Mouse (Mus musculus): ENCODE measurements around the gene Gria1. TPM values are rescaled to one million over a fixed set of nuclear protein-coding genes. Genes with fewer than 3 reads are reported as not detected.

The Gria1 gene
- total RNA-seq (2017), result not detected in 3 replicates

- ATAC-seq (replicated peaks; ENCODE audit: insufficient number of reproducible peaks, low FRiP score, low TSS enrichment, poor library complexity, severe bottlenecking), result no peak
Observed at GRCm38 (mm10) chr11:57011024-57011690, at the start of gene Gria1. Gria1 (plus strand) TSS chr11:57011387.

DNA sequence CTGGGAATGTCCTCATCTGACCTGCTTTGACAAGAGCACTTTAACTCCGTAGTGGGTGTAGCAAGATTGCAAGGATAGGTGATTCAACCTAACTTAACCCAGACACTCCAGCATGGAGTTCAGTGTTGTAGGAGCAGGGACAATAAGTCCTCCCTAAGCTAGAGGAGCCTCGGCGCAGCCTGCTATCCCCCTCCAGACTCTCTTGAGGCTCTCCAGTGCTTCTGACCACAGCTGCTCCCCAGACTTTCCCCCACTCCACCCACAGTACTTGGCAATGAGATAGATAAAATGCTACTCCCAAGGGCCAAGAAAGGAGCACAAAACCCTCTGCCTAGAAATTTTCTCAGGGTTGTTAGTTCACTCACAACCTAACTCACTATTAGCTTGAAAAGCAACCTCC lies 49.4 kb upstream of the Gria1 start:
- no peak for ATAC-seq (replicated peaks; ENCODE audit: insufficient number of reproducible peaks, low FRiP score, low TSS enrichment, poor library complexity, severe bottlenecking)

GRCm38 (mm10) chr11:56972814-56973213 lies 38.4 kb upstream of the Gria1 start:
- ATAC-seq (replicated peaks; ENCODE audit: insufficient number of reproducible peaks, low FRiP score, low TSS enrichment, poor library complexity, severe bottlenecking), result no peak

DNA sequence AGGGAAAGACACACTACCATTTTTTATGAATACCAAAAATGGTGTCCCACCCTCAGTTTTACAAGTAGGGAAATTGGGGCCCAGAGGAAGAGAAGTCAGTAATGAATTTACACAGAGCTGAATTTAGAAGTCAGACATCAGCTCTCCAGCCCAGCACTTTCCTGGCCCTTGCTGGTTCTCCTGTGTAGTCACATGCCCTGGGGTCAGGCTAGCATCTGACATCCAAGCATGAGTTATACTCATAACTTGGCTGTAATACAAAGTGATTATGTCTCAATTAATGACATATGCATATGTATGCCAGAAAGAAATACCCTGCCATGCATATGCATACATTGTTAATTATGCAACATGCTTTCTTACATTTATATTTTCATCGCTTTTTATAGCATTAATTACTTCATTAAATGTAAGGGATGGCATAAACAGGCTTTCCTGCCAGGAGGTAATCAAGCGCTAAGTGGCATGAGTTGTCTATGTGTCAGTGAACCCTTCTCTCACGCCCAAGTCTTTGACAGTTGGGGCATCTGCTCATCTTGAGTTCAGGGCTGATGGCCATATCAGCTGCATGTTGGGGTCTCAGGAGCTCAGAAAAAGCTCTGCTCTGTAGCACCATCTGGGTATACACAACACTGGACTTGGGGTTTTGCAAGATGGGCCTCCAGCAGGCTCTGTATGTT lies 26.7 kb upstream of the Gria1 start:
- no peak for ATAC-seq (replicated peaks; ENCODE audit: insufficient number of reproducible peaks, low FRiP score, low TSS enrichment, poor library complexity, severe bottlenecking)

DNA sequence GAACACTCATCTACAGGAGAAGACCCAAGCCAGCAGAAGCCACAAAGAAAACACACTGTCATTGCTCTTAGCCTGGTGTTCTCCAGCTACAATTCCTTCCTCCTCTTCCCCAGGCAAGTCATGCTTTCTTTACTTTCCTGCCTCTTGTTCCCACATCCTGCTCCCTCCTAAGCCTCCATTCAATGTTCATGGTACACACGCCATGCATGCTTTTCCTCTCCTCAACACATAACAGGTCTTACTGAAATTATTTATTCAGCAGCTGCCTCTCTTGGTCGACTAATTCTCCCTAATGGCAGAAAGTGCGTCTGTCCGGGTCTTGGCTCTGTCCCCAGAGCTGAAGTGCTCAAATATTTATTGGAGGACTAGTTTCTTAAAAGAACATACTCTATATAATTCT lies 25.7 kb upstream of the Gria1 start:
- ATAC-seq (replicated peaks; ENCODE audit: insufficient number of reproducible peaks, low FRiP score, low TSS enrichment, poor library complexity, severe bottlenecking), result no peak

GRCm38 (mm10) chr11:56999601-57000001 lies 11.6 kb upstream of the Gria1 start:
- ATAC-seq (replicated peaks; ENCODE audit: insufficient number of reproducible peaks, low FRiP score, low TSS enrichment, poor library complexity, severe bottlenecking), result no peak

DNA sequence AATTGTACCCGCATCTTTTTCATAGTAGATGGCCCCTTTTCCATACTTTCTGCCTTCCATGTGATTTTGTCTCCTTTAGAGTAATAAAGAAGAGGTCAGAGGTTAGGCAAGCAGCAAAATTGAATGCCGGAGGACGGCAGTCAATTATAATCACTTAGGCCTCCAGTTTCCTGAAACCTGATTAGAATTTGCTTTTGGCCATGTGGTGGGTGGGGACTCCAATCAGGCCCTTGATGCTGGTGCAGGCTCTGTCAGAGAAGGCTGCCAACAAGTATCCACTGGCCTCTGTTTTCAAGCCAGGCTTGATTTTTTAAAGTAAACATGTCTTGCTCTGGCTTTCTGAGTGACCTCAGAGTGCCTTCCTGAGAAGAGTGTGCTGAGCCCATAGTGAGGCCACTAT lies 6.6 kb upstream of the Gria1 start:
- ATAC-seq (replicated peaks; ENCODE audit: insufficient number of reproducible peaks, low FRiP score, low TSS enrichment, poor library complexity, severe bottlenecking), result no peak

GRCm38 (mm10) chr11:57005341-57005740 lies 5.8 kb upstream of the Gria1 start:
- ATAC-seq (replicated peaks; ENCODE audit: insufficient number of reproducible peaks, low FRiP score, low TSS enrichment, poor library complexity, severe bottlenecking), result no peak

DNA sequence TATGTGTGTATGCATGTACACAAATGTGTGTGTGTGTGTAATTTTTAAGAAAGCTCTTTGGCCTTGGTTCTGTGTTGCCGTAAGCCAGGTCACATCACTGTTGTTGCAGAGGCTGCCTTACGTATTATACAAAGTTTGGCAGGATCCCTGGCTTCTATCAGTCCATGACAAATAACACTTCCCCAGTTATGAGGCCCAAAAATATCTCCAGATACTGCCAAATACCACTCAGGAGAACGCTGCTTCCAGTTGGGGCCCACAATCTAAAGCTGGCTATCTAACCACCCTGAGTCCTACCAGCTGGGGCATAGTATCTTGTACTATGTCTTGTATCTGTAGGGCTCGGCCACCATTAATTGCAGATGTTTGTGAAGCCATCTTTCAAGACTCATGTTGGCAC lies 3.4 kb upstream of the Gria1 start:
- ATAC-seq (replicated peaks; ENCODE audit: insufficient number of reproducible peaks, low FRiP score, low TSS enrichment, poor library complexity, severe bottlenecking), result no peak

DNA sequence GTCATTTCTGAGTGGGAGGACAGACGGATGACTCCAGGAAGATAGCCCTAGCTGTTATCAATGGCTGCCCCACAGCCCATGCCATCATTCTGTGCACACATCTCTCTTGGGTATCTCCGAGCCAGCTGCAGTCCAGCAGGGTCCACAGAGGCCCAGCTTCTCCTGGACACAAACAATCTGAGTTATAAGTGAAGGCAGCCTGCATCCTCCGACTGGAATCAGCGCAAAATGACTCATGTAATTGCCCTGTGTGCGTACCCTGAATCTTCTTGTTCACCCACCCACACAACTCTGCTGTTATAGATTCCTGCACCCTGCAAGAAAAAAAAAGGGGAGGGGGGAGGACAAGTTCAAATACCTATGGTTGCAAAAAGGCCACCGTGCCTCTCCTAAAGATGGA lies 576 bp upstream of the Gria1 start:
- no peak for ATAC-seq (replicated peaks; ENCODE audit: insufficient number of reproducible peaks, low FRiP score, low TSS enrichment, poor library complexity, severe bottlenecking)

GRCm38 (mm10) chr11:57011691-57012039 lies 478 bp downstream of the Gria1 start:
- ATAC-seq (replicated peaks; ENCODE audit: insufficient number of reproducible peaks, low FRiP score, low TSS enrichment, poor library complexity, severe bottlenecking), result no peak

DNA sequence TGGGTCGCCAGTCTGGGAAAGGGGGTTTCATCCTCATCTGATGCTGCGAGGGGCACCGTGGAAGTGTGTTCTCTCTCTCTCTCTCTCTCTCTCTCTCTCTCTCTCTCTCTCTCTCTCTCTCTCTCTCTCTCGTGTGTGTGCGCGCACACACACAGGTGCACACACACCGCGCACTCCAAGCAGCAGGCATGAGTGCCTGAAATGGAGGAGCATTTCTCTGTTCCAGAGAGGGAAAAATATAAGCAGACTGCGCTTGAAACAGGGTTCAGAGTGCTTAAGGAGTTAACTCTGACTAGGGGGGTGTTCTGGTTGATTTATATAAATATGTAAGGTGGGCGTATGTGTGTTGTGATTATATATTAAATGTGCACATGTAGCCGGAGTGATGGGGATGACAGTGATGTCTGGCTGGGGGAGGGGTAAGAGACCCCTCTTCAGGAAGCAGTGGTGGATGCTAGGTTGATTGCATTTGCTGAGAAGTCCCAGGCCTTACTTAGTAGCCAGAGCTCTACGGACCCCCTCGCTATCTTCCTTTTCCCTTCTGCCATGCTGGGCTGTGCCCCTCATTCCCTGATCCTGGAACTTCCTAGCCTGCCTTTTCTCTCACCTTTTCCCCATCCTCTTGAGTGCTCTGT lies 1.2 kb downstream of the Gria1 start:
- no peak for ATAC-seq (replicated peaks; ENCODE audit: insufficient number of reproducible peaks, low FRiP score, low TSS enrichment, poor library complexity, severe bottlenecking)

- ATAC-seq (replicated peaks; ENCODE audit: insufficient number of reproducible peaks, low FRiP score, low TSS enrichment, poor library complexity, severe bottlenecking), result no peak
Observed at GRCm38 (mm10) chr11:57013464-57014190, 2.4 kb downstream of the Gria1 start.

- no peak for ATAC-seq (replicated peaks; ENCODE audit: insufficient number of reproducible peaks, low FRiP score, low TSS enrichment, poor library complexity, severe bottlenecking)
Observed at GRCm38 (mm10) chr11:57014396-57014795, 3.2 kb downstream of the Gria1 start.

DNA sequence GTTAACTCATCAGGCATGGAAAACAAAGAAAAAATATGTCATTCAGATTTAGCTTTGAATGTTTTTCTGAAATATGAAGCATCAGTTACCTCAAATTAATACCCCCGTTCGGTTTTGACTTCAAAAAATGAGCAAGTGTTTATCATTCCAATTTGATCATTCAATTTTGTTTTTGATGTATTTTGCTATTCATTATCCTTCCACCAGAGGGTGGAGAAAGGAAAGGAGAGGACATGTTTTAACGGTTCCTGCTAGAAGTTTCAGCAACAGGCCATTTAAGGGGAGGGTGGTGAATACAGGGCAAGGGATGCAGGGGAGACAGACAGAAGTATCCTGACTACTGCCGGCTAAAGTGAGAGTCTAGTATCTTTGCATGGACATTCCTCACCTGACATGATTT lies 7.3 kb downstream of the Gria1 start:
- no peak for ATAC-seq (replicated peaks; ENCODE audit: insufficient number of reproducible peaks, low FRiP score, low TSS enrichment, poor library complexity, severe bottlenecking)

GRCm38 (mm10) chr11:57022400-57022799 lies 11.2 kb downstream of the Gria1 start:
- ATAC-seq (replicated peaks; ENCODE audit: insufficient number of reproducible peaks, low FRiP score, low TSS enrichment, poor library complexity, severe bottlenecking), result no peak

GRCm38 (mm10) chr11:57030448-57030847 lies 19.3 kb downstream of the Gria1 start:
- ATAC-seq (replicated peaks; ENCODE audit: insufficient number of reproducible peaks, low FRiP score, low TSS enrichment, poor library complexity, severe bottlenecking), result no peak

GRCm38 (mm10) chr11:57038807-57039206 lies 27.6 kb downstream of the Gria1 start:
- no peak for ATAC-seq (replicated peaks; ENCODE audit: insufficient number of reproducible peaks, low FRiP score, low TSS enrichment, poor library complexity, severe bottlenecking)

- no peak for ATAC-seq (replicated peaks; ENCODE audit: insufficient number of reproducible peaks, low FRiP score, low TSS enrichment, poor library complexity, severe bottlenecking)
Observed at GRCm38 (mm10) chr11:57039306-57039705, 28.1 kb downstream of the Gria1 start.

- no peak for ATAC-seq (replicated peaks; ENCODE audit: insufficient number of reproducible peaks, low FRiP score, low TSS enrichment, poor library complexity, severe bottlenecking)
Observed at GRCm38 (mm10) chr11:57042057-57042456, 30.9 kb downstream of the Gria1 start.

All from monocyte, adult 5-6 weeks (primary cell).